25 mouse cellular contexts compared by ENCODE assay signal in genomic region chr7:144387537-144387936, GRCm38 (mm10).
DNase-seq lines count a peak whose midpoint lies in the region; ATAC-seq and TF ChIP-seq lines count a peak whose summit lies in the region.
"Had no signal": no experiment of that assay in that cellular context is flagged by ENCODE, and none has a peak within 500 bp of the region (broad histone marks: within the 10 kb centered on the region; RNA-seq: fewer than 3 reads in every experiment).

No protein-coding gene starts in this region.

- no peak for ATAC-seq in intestine, postnatal 0 days
- no peak for ATAC-seq in intestine, embryonic 16.5 days
- no peak for ATAC-seq in liver, postnatal 0 days
- ATAC-seq: forebrain, embryonic 14.5 days had no signal

- H3K27ac ChIP-seq in intestine, postnatal 0 days (ENCODE audit: low read depth, low read length): no peak overlapping the region
- no peak overlapping the region for H3K27ac ChIP-seq in intestine, embryonic 16.5 days (ENCODE audit: low read length)
- H3K27ac ChIP-seq in liver, postnatal 0 days (ENCODE audit: low read depth): no peak overlapping the region
- no peak overlapping the region for H3K27ac ChIP-seq in MEL (ENCODE audit: control insufficient read depth, low read depth, low read length)
- H3K27ac ChIP-seq: embryonic facial prominence, embryonic 12.5 days; heart, adult 2 months; heart, embryonic 15.5 days; limb, embryonic 15.5 days; neural tube, embryonic 15.5 days; stomach, embryonic 15.5 days had no signal

- no peaks in the 10 kb centered on the region for H3K9me3 ChIP-seq in intestine, postnatal 0 days (ENCODE audit: control insufficient read depth)
- no peaks in the 10 kb centered on the region for H3K9me3 ChIP-seq in intestine, embryonic 16.5 days (ENCODE audit: control insufficient read depth, low read length)
- H3K9me3 ChIP-seq in liver, postnatal 0 days (ENCODE audit: low read length): no peaks in the 10 kb centered on the region
- H3K9me3 ChIP-seq in MEL (replicated peaks; ENCODE audit: insufficient read depth, low read length): no peaks in the 10 kb centered on the region
- H3K9me3 ChIP-seq: embryonic facial prominence, embryonic 12.5 days; heart, embryonic 15.5 days; limb, embryonic 15.5 days; neural tube, embryonic 15.5 days; stomach, embryonic 15.5 days had no signal

- H3K36me3 ChIP-seq in intestine, postnatal 0 days (ENCODE audit: control insufficient read depth, insufficient read depth): no peaks in the 10 kb centered on the region
- H3K36me3 ChIP-seq in intestine, embryonic 16.5 days (ENCODE audit: control insufficient read depth, insufficient read depth, low read length): no peaks in the 10 kb centered on the region
- no peaks in the 10 kb centered on the region for H3K36me3 ChIP-seq in liver, postnatal 0 days (replicated peaks; ENCODE audit: insufficient read depth, low read length)
- H3K36me3 ChIP-seq in MEL (ENCODE audit: control insufficient read depth in 1 of 2, insufficient read depth in 2 of 2, low read length in 2 of 2): no peaks in the 10 kb centered on the region
- H3K36me3 ChIP-seq: embryonic facial prominence, embryonic 12.5 days; heart, embryonic 15.5 days; limb, embryonic 15.5 days; neural tube, embryonic 15.5 days; stomach, embryonic 15.5 days had no signal

- TF ChIP-seq EP300 in liver, postnatal 0 days (IDR thresholded peaks at IDR 0.05; ENCODE audit: low read depth): no peak
- no peak for TF ChIP-seq EP300 in MEL (IDR thresholded peaks at IDR 0.05; ENCODE audit: low read depth in 1 of 2, low read length in 2 of 2)

- 97% methylated on average over 6 of the region's 6 CpGs for WGBS in intestine, postnatal 0 days
- WGBS in intestine, embryonic 16.5 days: 94% methylated on average over 6 of the region's 6 CpGs
- 80% methylated on average over 6 of the region's 6 CpGs for WGBS in liver, postnatal 0 days (ENCODE audit: insufficient replicate concordance)

- no peaks in the 10 kb centered on the region for H3K27me3 ChIP-seq in intestine, postnatal 0 days (replicated peaks; ENCODE audit: control insufficient read depth, insufficient read depth, low read length)
- H3K27me3 ChIP-seq in intestine, embryonic 16.5 days (replicated peaks; ENCODE audit: control insufficient read depth, insufficient read depth, low read length): no peaks in the 10 kb centered on the region
- no peaks in the 10 kb centered on the region for H3K27me3 ChIP-seq in liver, postnatal 0 days (ENCODE audit: insufficient read depth, low read length)
- no peaks in the 10 kb centered on the region for H3K27me3 ChIP-seq in MEL (ENCODE audit: control insufficient read depth in 1 of 2, insufficient read depth in 2 of 2, low read length in 2 of 2)
- H3K27me3 ChIP-seq: embryonic facial prominence, embryonic 12.5 days; heart, embryonic 15.5 days; limb, embryonic 15.5 days; neural tube, embryonic 15.5 days; stomach, embryonic 15.5 days had no signal

- no peak for DNase-seq in liver, postnatal 0 days
- DNase-seq in liver (no peak), A20 (ENCODE audit: low read depth, low spot score) (peak; percentile 30), MEL (ENCODE audit: low read depth, low spot score) (no peak)
- no peak for DNase-seq in cerebellum, adult 11 months
- DNase-seq in adrenal gland, adult 2 months: no peak
- DNase-seq: adrenal gland, postnatal 36 days; cerebellum, adult 9-10 months; gastrocnemius, postnatal 25 days; heart, adult 2 months; kidney, adult 9 months; lung, postnatal 10 days; midbrain, embryonic 14.5 days; right cerebral cortex, postnatal 14 days; thymus, postnatal 14 days had no signal

- H3K79me2 ChIP-seq in MEL (ENCODE audit: control insufficient read depth, insufficient read depth, low read length, poor library complexity): no peaks in the 10 kb centered on the region

- no peak overlapping the region for H3K4me2 ChIP-seq in intestine, postnatal 0 days (replicated peaks; ENCODE audit: low read depth)
- H3K4me2 ChIP-seq in intestine, embryonic 16.5 days (ENCODE audit: low read depth, low read length): no peak overlapping the region
- no peak overlapping the region for H3K4me2 ChIP-seq in liver, postnatal 0 days (ENCODE audit: low read depth, low read length)
- H3K4me2 ChIP-seq: embryonic facial prominence, embryonic 12.5 days; heart, embryonic 15.5 days; limb, embryonic 15.5 days; neural tube, embryonic 15.5 days; stomach, embryonic 15.5 days had no signal

- H3K4me1 ChIP-seq in intestine, postnatal 0 days (replicated peaks; ENCODE audit: control insufficient read depth, insufficient read depth, low read length): no peaks in the 10 kb centered on the region
- 0 out of 2 replicates have a peak, but pooled peaks cover 5% of the 10 kb centered on the region for H3K4me1 ChIP-seq in intestine, embryonic 16.5 days (ENCODE audit: control insufficient read depth, insufficient read depth, low read length)
- no peaks in the 10 kb centered on the region for H3K4me1 ChIP-seq in liver, postnatal 0 days (ENCODE audit: insufficient read depth)
- H3K4me1 ChIP-seq in MEL (ENCODE audit: control insufficient read depth in 1 of 2, insufficient read depth in 2 of 2, low read length in 2 of 2): no peaks in the 10 kb centered on the region
- H3K4me1 ChIP-seq: embryonic facial prominence, embryonic 12.5 days; heart, embryonic 15.5 days; limb, embryonic 15.5 days; stomach, embryonic 15.5 days had no signal

- TF ChIP-seq CTCF in intestine, postnatal 0 days (IDR thresholded peaks at IDR 0.05; ENCODE audit: low read depth): peak; percentile 22; the same call in 1 of the 2 replicates
- peak; percentile 21; the same call in 1 of the 2 replicates for TF ChIP-seq CTCF in liver, postnatal 0 days (IDR thresholded peaks at IDR 0.05; ENCODE audit: low read depth)
- TF ChIP-seq CTCF in MEL (IDR thresholded peaks at IDR 0.05 in 2 of 3, conservative IDR thresholded peaks at IDR 0.05 in 1 of 3; ENCODE audit: control insufficient read depth in 1 of 3, insufficient read depth in 1 of 3, low read depth in 2 of 3, low read length in 3 of 3, poor library complexity in 1 of 3, severe bottlenecking in 1 of 3): peak; percentile 9 to 19 (median 12); a peak in 1 of 6 replicates

- H3K9ac ChIP-seq in intestine, postnatal 0 days (ENCODE audit: low read depth, low read length): no peak overlapping the region
- H3K9ac ChIP-seq in intestine, embryonic 16.5 days (ENCODE audit: low read depth, low read length): no peak overlapping the region
- no peak overlapping the region for H3K9ac ChIP-seq in liver, postnatal 0 days (replicated peaks)
- H3K9ac ChIP-seq in MEL (ENCODE audit: control insufficient read depth, low read depth, low read length, poor library complexity, severe bottlenecking): no peak overlapping the region
- H3K9ac ChIP-seq: embryonic facial prominence, embryonic 12.5 days; heart, embryonic 15.5 days; limb, embryonic 15.5 days; neural tube, embryonic 15.5 days; stomach, embryonic 15.5 days had no signal

- no peak overlapping the region for H3K4me3 ChIP-seq in intestine, postnatal 0 days (ENCODE audit: low read depth, low read length)
- H3K4me3 ChIP-seq in intestine, embryonic 16.5 days (ENCODE audit: low read length): no peak overlapping the region
- no peak overlapping the region for H3K4me3 ChIP-seq in liver, postnatal 0 days (ENCODE audit: low read depth, low read length)
- H3K4me3 ChIP-seq in MEL (ENCODE audit: control insufficient read depth in 1 of 2, insufficient read depth in 1 of 2, low read depth in 2 of 2, low read length in 2 of 2): no peak overlapping the region
- H3K4me3 ChIP-seq: embryonic facial prominence, embryonic 12.5 days; erythroblast, embryonic 14.5 days; heart, adult 2 months; heart, embryonic 15.5 days; limb, embryonic 15.5 days; myocyte; neural tube, embryonic 15.5 days; stomach, embryonic 15.5 days had no signal

- no peak for TF ChIP-seq RAD21 in MEL (IDR thresholded peaks at IDR 0.05; ENCODE audit: low read depth, low read length)

- no peak for TF ChIP-seq POLR2A in MEL (IDR thresholded peaks at IDR 0.05; ENCODE audit: control insufficient read depth in 1 of 2, insufficient read depth in 1 of 2, low read depth in 1 of 2, low read length in 2 of 2, poor library complexity in 1 of 2)

TF ChIP-seq in MEL, 35 proteins besides CTCF, POLR2A, EP300 and RAD21:
- TF ChIP-seq MAFK (IDR thresholded peaks at IDR 0.05; ENCODE audit: borderline replicate concordance, low read depth, low read length) (no peak), SIN3A (IDR thresholded peaks at IDR 0.05; ENCODE audit: low read length) (no peak), NELFE (IDR thresholded peaks at IDR 0.05; ENCODE audit: low read depth, low read length) (no peak), ZC3H11A (IDR thresholded peaks at IDR 0.05; ENCODE audit: low read depth, low read length) (no peak), MAZ (IDR thresholded peaks at IDR 0.05; ENCODE audit: low read depth, low read length) (no peak), POLR2AphosphoS5 (IDR thresholded peaks at IDR 0.05; ENCODE audit: borderline replicate concordance, low read depth, low read length) (no peak), POLR2AphosphoS2 (IDR thresholded peaks at IDR 0.05; ENCODE audit: low read length) (no peak), USF2 (IDR thresholded peaks at IDR 0.05; ENCODE audit: borderline replicate concordance in 1 of 2, insufficient read depth in 1 of 2, low read depth in 1 of 2, low read length in 2 of 2) (no peak), ZNF384 (IDR thresholded peaks at IDR 0.05; ENCODE audit: low read depth, low read length) (no peak), MYB (IDR thresholded peaks at IDR 0.05; ENCODE audit: low read depth, low read length) (no peak), ETS1 (IDR thresholded peaks at IDR 0.05; ENCODE audit: low read depth, low read length) (no peak), JUND (IDR thresholded peaks at IDR 0.05; ENCODE audit: low read depth, low read length) (no peak), NRF1 (IDR thresholded peaks at IDR 0.05; ENCODE audit: insufficient read depth, low read depth, low read length, poor library complexity, severe bottlenecking) (no peak), TAL1 (IDR thresholded peaks at IDR 0.05; ENCODE audit: low read length) (no peak), RCOR1 (IDR thresholded peaks at IDR 0.05; ENCODE audit: low read depth, low read length) (no peak)
